Mouse (Mus musculus) midbrain, embryonic 11.5 days (tissue): ENCODE measurements around the gene Svep1. TPM values are rescaled to one million over a fixed set of nuclear protein-coding genes. Genes with fewer than 3 reads are reported as not detected.

Experiments used
- ATAC-seq: fragments of 200-750 bp; cut with Nextera tagmentation; 2 replicates; pipeline ENCODE4 v1.8.0; 2017; ENCODE audit warnings: moderate TSS enrichment, moderate library complexity; ENCODE audit not compliant: low FRiP score
- DNase-seq: peaks from one replicate; pipeline ENCODE4 v3.0.0; 2015; ENCODE audit warnings: low spot score; ENCODE audit errors: missing footprints
- H3K27ac ChIP-seq: fragments of 300-500 bp; sonication (generic); 2 replicates; pipeline ENCODE4 v1.5.1; 2014; ENCODE audit warnings: low read depth, low read length
- H3K27me3 ChIP-seq: fragments of 300-500 bp; sonication (generic); 2 replicates; pipeline ENCODE4 v1.6.1; 2014; ENCODE audit warnings: mild to moderate bottlenecking, low read length, moderate library complexity, mixed read lengths; ENCODE audit not compliant: control insufficient read depth, insufficient read depth
- H3K36me3 ChIP-seq: fragments of 300-500 bp; sonication (generic); 2 replicates; pipeline ENCODE4 v1.6.1; 2014; ENCODE audit warnings: mild to moderate bottlenecking, low read length, moderate library complexity, mixed read lengths; ENCODE audit not compliant: control insufficient read depth, insufficient read depth
- H3K4me1 ChIP-seq: fragments of 300-500 bp; sonication (generic); 2 replicates; pipeline ENCODE4 v1.6.1; 2014; ENCODE audit warnings: low read length; ENCODE audit not compliant: control insufficient read depth, insufficient read depth
- H3K4me2 ChIP-seq: fragments of 300-500 bp; sonication (generic); 2 replicates; pipeline ENCODE4 v1.6.1; 2014; ENCODE audit warnings: mild to moderate bottlenecking, moderate library complexity
- H3K4me3 ChIP-seq: fragments of 300-500 bp; sonication (generic); 2 replicates; pipeline ENCODE4 v1.5.1; 2014; ENCODE audit warnings: low read depth, low read length
- H3K9ac ChIP-seq: fragments of 300-500 bp; sonication (generic); 2 replicates; pipeline ENCODE4 v1.6.1; 2014; ENCODE audit warnings: low read length
- H3K9me3 ChIP-seq: fragments of 300-500 bp; sonication (generic); 2 replicates; pipeline ENCODE4 v1.6.1; 2016; ENCODE audit warnings: low read length; ENCODE audit not compliant: control insufficient read depth
- WGBS: fragments of 180-500 bp; shearing (Covaris S2); extraction: QIAGEN DNeasy Blood & Tissue Kit; methylation state at CpG from one replicate; pipeline ENCODE4 v1.1.7; 2014; 5-methylcytosine and 5-hydroxymethylcytosine counted together
- polyA plus RNA-seq: library from polyadenylated mRNA; unstranded; fragments of >200 nt; fragmentation: Nextera tagmentation; extraction: Ambion mirVana; gene quantifications from 2 replicates; pipeline ENCODE4 v1.2.1, GENCODE M21; 2014

Gene Svep1
- polyA plus RNA-seq, 1 experiment from 2014 or later, result 2.2 TPM

DNA sequence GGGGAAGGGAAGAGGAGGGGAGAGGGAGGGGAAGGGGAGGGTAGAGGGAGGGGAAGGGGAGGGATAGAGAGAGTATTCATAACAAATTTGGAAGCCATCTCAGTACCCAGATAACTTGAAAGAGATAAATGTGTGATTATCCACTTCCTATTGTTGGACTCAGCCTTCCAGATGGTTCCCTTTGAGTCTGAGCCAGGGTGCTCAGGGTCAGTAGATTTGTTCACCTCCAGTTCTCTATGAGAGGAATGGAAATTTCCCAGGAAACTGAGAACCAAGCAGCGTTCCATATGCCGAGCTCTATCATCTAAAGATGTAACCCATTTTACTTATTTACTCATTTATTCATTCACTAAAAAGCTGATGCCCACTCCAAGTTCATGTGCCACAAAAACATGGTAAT, 44.8 kb downstream of the Svep1 start:
- no peak overlapping the region for H3K27ac ChIP-seq
- no peaks in the 10 kb centered on the region for H3K36me3 ChIP-seq
- no peak overlapping the region for H3K4me3 ChIP-seq
- H3K27me3 ChIP-seq, result no peaks in the 10 kb centered on the region
- no peak overlapping the region for H3K4me2 ChIP-seq
- no peaks in the 10 kb centered on the region for H3K9me3 ChIP-seq
- 93% methylated on average over 2 of the region's 2 CpGs for WGBS
- H3K9ac ChIP-seq, result no peak overlapping the region
- DNase-seq (peak; percentile 44), ATAC-seq (no peak)
- H3K4me1 ChIP-seq, result no peaks in the 10 kb centered on the region

DNA sequence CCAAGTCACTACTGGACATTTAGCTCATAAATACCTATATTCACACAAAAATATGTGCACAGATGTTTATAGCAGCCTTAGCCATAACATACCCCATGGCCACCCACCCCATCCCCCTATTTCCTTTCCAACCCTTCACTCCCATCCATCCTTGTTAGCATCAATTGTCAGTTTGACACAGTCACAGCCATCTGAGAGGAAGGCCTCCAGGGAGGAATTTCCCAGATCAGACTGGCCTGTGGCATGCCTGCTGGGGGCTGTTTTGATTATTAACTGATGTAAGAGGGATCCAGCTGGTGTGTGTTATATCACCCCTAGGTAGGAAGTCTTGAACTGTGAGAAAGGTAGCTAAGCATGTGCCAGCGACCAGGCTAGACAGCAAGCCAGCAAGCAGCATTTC, 47.1 kb downstream of the Svep1 start:
- no peaks in the 10 kb centered on the region for H3K36me3 ChIP-seq
- 71% methylated on average over 1 of the region's 1 CpGs for WGBS
- H3K9me3 ChIP-seq, result no peaks in the 10 kb centered on the region
- H3K9ac ChIP-seq, result no peak overlapping the region
- no peak overlapping the region for H3K4me2 ChIP-seq
- ATAC-seq, result no peak
- peak; percentile 51 for DNase-seq
- no peaks in the 10 kb centered on the region for H3K4me1 ChIP-seq
- H3K27me3 ChIP-seq, result no peaks in the 10 kb centered on the region
- H3K27ac ChIP-seq, result no peak overlapping the region
- no peak overlapping the region for H3K4me3 ChIP-seq

DNA sequence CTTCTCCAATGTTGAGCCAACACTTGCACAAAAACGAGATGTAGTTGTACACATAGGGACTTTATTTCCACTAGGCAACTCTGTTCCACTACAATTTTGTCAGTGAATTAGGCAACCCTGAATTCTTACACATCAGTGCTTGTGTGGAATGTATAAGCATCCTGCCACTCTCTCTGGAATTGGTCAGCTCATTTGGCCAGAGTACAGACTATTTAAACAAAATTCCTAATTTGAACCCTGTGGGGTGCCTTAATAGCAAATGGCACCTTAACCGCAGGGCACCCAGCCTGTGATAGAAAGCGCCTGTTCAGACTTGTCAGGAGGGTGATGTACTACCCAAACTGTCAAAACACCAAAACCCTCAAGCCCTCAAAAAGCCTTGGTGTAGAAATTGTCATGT, 56.4 kb downstream of the Svep1 start:
- H3K4me1 ChIP-seq, result no peaks in the 10 kb centered on the region
- H3K4me3 ChIP-seq, result no peak overlapping the region
- no peak for ATAC-seq
- H3K27ac ChIP-seq, result no peak overlapping the region
- 85% methylated on average over 3 of the region's 3 CpGs for WGBS
- DNase-seq, result peak; percentile 44
- no peaks in the 10 kb centered on the region for H3K36me3 ChIP-seq
- H3K4me2 ChIP-seq, result no peak overlapping the region
- H3K27me3 ChIP-seq, result no peaks in the 10 kb centered on the region
- no peak overlapping the region for H3K9ac ChIP-seq
- no peaks in the 10 kb centered on the region for H3K9me3 ChIP-seq

DNA sequence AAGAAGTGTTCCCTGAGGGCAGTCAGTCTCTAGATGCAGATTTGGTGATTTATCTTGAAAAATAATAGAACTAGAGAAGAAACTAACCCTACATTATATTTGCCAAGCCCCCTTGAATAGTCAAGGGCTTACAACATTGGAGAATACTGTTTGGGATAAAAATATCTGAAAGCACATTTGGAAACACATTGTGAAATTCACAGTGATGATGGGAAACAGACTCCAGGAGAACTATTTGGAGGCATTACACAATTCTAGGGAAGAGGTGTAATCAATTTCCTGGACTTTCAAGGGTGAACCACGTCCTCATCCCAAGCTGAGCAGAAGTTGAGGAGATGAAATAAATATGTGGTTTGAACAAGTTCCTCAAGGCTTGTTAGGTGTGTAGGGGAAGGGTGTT, 57.5 kb downstream of the Svep1 start:
- DNase-seq (peak; percentile 47), ATAC-seq (no peak)
- H3K27ac ChIP-seq, result no peak overlapping the region
- H3K36me3 ChIP-seq, result no peaks in the 10 kb centered on the region
- WGBS, result 69% methylated on average over 1 of the region's 1 CpGs
- no peaks in the 10 kb centered on the region for H3K9me3 ChIP-seq
- no peak overlapping the region for H3K4me2 ChIP-seq
- no peak overlapping the region for H3K4me3 ChIP-seq
- H3K4me1 ChIP-seq, result no peaks in the 10 kb centered on the region
- H3K27me3 ChIP-seq, result no peaks in the 10 kb centered on the region
- H3K9ac ChIP-seq, result no peak overlapping the region

DNA sequence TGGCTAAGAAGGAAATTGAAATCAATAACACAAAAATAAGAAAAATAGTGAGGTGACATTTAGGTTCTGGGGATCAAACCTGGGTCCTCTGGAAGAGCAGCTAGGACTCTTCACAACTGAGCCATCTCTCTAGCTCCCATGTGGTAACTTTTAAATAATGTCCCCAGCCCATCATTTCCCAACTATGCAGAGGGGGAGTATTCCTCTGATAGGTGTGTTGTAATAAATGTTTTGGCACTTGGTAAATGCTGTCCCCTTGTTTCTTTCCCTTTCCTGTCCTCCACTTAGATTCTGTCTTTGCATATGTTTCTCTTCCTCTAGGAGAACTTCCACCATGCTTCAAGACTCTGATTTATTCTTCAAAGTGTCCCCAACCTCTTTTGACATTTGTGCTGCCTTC, 58.1 kb downstream of the Svep1 start:
- Histone ChIP-seq H3K27ac (no peak overlapping the region), H3K4me3 (no peak overlapping the region), H3K9me3 (no peaks in the 10 kb centered on the region), H3K4me2 (no peak overlapping the region), H3K36me3 (no peaks in the 10 kb centered on the region), H3K9ac (no peak overlapping the region), H3K4me1 (no peaks in the 10 kb centered on the region), H3K27me3 (no peaks in the 10 kb centered on the region)
- DNase-seq (no peak), ATAC-seq (no peak)

DNA sequence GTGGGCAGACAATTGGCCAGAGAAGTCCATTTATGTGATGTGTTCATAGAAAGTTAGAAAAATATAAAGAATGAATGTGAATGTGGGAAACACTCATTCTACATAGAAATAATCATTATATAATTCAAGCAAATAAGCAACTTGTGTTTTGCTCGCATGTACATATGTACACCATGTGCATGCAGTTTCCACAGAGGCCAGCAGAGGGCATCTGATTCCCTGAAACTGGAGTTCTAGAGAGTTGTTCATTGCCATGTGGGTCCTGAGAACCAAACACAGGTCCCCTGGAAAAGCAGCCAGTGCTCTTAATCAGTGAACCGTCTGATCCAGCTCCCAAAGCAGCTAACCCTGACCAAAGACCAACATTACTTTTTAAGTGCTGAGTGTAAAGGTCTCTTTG, 60.0 kb downstream of the Svep1 start:
- ATAC-seq (no peak), DNase-seq (peak; percentile 83)
- H3K4me1 ChIP-seq, result no peaks in the 10 kb centered on the region
- no peaks in the 10 kb centered on the region for H3K9me3 ChIP-seq
- H3K27me3 ChIP-seq, result no peaks in the 10 kb centered on the region
- H3K4me2 ChIP-seq, result no peak overlapping the region
- no peak overlapping the region for H3K27ac ChIP-seq
- WGBS, result 91% methylated on average over 2 of the region's 2 CpGs
- H3K9ac ChIP-seq, result no peak overlapping the region
- H3K36me3 ChIP-seq, result no peaks in the 10 kb centered on the region
- H3K4me3 ChIP-seq, result no peak overlapping the region

DNA sequence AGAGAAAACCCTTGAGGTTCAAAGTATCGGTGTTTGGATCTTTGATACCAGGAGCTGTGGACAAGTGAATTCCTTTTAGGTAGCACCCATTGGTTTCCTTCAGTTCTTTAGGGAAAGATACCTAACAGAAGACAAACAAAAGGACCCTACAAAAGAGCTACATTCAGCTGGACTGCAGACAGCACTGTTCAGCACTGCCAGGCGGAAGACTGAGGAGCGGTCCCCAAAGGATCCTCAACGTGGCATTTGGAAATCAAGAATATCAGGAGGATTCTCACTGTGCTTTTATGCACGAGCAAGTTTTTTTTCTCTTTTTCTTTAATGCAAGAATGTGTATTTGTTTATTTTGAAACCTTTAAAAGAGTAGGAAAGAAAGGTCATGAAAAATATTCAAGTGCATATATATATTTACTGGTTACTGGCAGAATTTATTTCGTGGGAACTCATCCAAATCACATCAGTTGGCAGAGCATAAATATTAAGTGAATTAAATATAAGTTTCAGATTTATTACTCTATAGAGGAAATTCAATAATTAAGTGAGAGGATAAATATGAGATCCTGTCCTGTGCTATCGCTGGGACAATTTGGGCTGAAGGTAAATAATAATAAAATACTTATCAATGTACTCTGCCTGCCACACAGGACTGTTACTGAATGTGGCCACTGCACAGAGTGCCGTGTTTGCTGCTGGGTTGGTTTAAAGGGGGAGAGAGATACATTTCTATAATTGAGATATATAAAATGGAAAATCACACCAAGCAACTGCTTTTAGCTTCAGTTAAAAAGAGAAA, 66.7 kb downstream of the Svep1 start:
- DNase-seq (no peak), ATAC-seq (no peak)
- no peaks in the 10 kb centered on the region for H3K36me3 ChIP-seq
- no peak overlapping the region for H3K4me2 ChIP-seq
- H3K9me3 ChIP-seq, result no peaks in the 10 kb centered on the region
- H3K4me3 ChIP-seq, result no peak overlapping the region
- no peaks in the 10 kb centered on the region for H3K27me3 ChIP-seq
- WGBS, result 84% methylated on average over 8 of the region's 8 CpGs
- no peaks in the 10 kb centered on the region for H3K4me1 ChIP-seq
- no peak overlapping the region for H3K9ac ChIP-seq
- no peak overlapping the region for H3K27ac ChIP-seq

DNA sequence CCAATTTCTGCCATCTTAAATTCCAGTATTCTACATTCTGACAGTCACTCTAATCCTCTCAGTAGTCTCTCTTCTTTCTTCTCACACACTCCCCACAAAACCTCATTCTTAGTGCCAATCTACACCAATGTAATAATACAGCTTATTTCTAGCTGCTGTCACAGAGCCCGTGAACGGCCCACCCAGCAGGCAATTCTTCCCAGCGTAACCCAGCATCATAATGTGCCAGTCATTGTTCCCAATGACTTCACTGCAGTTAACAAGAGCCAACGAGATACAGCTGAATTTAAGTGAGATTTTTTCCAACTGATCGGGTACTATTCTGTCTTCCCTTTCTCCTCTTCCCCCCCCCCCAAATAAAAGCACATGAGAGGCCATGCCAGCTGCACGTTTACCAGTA, 67.4 kb downstream of the Svep1 start:
- H3K9me3 ChIP-seq, result no peaks in the 10 kb centered on the region
- no peak overlapping the region for H3K4me3 ChIP-seq
- no peak overlapping the region for H3K4me2 ChIP-seq
- H3K4me1 ChIP-seq, result no peaks in the 10 kb centered on the region
- DNase-seq, result no peak
- H3K27ac ChIP-seq, result no peak overlapping the region
- no peaks in the 10 kb centered on the region for H3K27me3 ChIP-seq
- H3K9ac ChIP-seq, result no peak overlapping the region
- ATAC-seq, result no peak
- 76% methylated on average over 6 of the region's 6 CpGs for WGBS
- no peaks in the 10 kb centered on the region for H3K36me3 ChIP-seq

DNA sequence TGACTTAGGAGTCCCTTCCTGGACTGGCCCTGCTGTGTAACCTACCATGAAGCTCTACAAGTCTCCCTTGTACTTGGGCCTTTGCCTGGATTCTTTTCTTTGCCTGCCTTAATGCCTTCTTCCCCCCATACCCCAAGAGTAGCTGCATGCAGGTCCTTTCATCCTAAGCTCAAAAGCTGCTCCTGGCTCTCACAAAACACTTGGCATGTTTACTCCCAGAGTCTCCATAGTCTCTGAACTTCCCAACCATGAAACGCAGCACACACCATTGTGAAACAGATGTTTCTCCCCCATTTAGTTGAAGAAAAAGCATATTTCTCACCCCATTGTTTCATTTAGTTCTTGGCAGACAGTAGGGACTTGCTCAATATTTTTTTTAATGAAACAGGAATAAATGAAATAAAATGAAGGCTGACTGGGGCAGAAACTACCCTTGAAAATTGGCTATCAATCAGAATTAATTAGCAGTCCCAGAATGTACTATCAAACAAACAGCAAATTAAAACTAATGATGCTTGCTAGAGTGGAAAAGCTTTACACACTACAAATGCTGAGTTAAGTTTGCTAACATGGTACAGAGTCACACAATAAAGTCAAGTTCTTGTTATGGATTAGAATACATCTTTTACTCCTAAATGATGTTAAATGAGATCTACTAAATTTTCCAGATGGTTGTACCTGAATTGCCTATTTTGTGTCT, 72.9 kb downstream of the Svep1 start:
- no peak overlapping the region for H3K9ac ChIP-seq
- 49% methylated on average over 1 of the region's 1 CpGs for WGBS
- H3K27ac ChIP-seq, result no peak overlapping the region
- H3K4me2 ChIP-seq, result no peak overlapping the region
- DNase-seq (no peak), ATAC-seq (no peak)
- H3K36me3 ChIP-seq, result no peaks in the 10 kb centered on the region
- no peaks in the 10 kb centered on the region for H3K4me1 ChIP-seq
- no peaks in the 10 kb centered on the region for H3K9me3 ChIP-seq
- H3K4me3 ChIP-seq, result no peak overlapping the region
- H3K27me3 ChIP-seq, result no peaks in the 10 kb centered on the region
